Mouse (Mus musculus): ENCODE measurements around the gene Panx1. TPM values are rescaled to one million over a fixed set of nuclear protein-coding genes. Genes with fewer than 3 reads are reported as not detected.

The Panx1 gene
- total RNA-seq, 1 experiment from 2014 or later, result 14.1 TPM

DNA sequence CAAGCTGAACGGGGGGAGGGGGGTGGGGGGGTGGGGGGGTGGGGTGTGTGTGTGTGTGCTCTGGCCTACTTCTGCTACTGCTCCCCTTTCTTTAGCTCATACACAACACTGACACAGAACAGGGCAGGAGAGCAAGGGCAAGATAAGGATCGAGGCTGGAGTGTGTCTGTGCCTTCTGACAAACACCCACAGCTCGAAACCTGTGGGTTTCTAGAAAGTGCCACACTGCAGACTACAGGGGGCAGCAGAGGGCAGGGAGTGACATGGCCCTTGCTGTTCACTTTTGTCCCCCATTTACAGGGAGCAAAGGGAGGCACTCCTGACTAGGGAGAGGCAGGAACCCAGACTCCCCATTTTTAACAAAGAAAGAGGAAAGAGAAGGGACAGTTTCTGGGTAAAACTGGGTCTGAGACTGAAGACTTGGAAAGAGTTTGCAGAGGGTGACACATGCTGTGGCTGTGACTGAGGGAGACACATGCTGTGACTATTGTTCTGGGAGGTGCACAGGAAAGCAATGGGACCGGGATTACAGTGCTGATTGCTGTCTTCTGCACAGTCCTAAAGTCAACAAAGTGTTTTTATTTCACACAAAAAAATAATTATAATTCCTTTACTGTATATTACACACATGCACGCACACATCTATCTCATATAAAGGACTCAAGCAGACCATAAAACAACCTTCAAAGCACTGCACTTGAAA lies 16.1 kb downstream of the Panx1 start:
- peak; percentile 59; the same call in 1 of the 2 replicates for ATAC-seq (ENCODE audit: extremely low read depth, insufficient number of reproducible peaks, low FRiP score, poor library complexity, severe bottlenecking)

DNA sequence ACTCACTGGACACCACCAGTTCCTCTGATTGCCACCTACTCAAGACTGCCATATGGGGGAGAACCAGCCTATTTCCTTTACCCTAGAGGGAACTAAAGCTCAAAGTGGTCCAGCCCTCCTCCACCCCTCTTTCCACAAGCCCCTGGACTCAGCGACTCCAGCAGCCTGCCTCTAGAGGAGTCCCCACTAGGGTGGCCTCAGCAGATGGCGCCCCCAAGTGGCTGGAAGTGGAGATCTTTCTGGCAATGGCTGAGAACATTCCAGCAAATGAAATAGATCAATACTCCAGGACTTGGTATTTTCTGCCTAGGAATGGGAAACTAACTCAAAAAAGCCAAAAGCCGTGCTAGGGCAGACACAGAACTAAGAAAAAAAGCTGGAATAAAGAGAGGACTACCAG lies 17.6 kb downstream of the Panx1 start:
- ATAC-seq (ENCODE audit: extremely low read depth, insufficient number of reproducible peaks, low FRiP score, poor library complexity, severe bottlenecking), result no peak

DNA sequence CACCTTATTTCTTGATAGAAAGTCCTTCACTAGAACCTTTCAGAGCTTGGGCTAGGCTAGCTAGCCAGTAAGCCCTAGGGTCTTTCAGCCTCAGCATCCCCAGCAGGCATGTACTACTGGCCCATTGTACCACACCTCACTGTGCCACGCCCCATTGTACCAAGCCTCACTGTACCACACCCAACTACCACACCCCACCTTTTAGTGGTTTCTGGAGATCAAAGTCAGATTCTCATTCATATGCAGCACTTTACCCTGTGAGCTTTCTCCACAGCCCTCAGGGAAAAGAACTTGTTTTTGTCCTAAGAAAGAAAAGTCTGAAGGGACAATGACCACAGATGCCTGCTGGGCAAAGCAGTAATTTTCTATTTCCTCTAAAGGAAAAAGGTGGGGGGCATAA lies 22.2 kb downstream of the Panx1 start:
- ATAC-seq (ENCODE audit: extremely low read depth, insufficient number of reproducible peaks, low FRiP score, poor library complexity, severe bottlenecking), result no peak

DNA sequence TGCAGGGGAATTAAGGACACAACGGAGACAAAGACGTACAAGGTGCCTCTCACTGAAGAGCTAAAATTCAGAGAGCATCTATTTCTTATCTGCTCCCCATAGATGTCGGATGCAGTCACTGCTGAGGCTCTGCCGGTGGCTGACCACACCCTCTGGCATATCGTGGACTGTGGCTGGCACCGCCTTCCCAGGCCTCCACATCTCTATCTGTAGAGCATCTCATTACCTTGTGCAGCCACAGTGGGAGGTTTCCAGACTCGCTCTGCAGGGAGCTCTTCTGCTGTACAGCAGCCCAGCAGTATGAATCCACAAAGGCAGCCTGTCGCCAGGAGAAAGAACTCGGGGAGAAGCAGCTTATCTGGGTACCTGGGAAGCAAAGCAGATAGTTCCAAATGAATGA lies 24.1 kb downstream of the Panx1 start:
- ATAC-seq (ENCODE audit: extremely low read depth, insufficient number of reproducible peaks, low FRiP score, poor library complexity, severe bottlenecking), result no peak

DNA sequence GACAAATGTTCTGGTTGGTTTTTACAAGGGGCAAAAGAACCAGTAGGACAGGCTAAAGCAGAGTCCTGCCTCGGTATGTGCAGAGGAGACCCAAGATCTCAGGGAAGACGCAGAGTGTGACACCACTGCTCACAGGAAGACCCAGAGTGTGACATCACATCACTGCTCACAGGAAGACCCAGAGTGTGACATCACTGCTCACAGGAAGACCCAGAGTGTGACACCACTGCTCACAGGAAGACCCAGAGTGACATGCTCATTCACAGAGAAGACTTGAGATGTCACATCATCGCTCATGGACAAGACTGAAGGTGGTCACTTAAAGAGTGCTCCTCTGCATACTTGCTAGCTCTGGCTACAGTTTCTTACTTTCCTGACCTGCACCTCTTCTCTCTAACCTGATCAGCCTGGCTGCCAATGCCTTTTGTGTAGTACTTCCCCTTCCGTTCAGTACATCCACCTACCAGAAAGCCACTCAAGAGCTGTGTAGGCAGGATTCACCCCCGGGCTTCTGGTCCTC lies 24.7 kb downstream of the Panx1 start:
- no peak for ATAC-seq (ENCODE audit: extremely low read depth, insufficient number of reproducible peaks, low FRiP score, poor library complexity, severe bottlenecking)

DNA sequence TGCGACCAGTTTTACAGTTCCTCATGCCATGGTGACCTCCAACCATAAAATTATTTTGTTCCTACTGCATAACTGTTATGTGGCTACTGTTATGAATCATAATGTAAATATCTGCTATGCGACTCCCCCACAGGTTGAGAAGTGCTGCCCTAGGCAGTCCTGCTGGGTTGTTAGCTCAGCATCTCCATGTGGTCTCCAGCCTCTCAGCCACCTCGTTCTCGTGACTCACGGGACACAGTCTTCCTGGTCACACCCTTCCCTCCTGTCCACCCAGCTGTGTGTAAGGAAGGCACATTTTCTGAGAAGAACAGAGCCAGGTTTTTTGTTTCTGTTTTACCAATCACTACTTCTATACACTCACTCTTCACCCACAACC lies 26.5 kb downstream of the Panx1 start:
- no peak for ATAC-seq (ENCODE audit: extremely low read depth, insufficient number of reproducible peaks, low FRiP score, poor library complexity, severe bottlenecking)

DNA sequence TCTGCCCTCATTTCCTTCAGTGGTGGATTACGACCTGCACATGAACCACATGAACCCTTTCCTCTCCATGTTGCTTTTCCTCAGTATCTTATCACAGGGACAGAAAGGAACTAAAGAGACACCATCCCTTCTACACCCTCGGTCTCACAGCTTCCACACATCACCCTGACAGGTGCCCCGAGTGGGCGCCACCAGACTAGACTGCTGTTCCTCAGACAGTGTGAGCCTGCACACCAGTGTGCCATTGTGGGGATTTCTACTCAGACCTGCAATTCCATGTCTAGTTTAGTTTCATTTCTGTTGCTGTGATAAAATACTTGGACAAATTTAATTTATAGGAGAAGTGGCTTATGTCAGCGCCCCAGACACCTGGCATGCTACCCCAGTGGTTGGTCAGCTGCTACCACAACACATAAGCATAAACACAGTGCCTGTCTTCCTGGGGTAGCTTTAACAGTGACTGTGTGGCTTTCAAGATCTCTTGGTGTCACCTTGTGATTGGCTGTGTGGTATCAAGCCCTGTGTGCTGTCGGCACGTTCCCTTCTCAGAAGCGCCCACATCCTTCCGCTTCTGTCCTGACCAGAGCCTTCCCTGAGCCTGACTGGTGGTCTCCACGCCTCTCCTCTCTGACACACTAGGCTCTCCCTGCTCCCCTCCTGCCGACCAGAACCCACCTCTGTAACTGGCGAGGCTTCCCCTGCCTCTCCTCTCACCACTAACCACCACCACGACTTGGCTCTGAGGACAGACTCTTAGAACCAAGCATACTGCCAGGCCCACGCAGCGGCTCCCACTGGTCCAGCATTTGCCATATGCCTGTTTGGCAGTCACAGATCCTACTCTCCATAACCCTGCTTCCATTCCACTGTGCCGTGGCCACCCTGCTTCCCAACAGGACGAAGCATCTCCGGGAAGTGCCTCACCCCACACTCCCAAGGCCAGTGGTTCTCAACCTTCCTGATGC lies 27.2 kb downstream of the Panx1 start:
- peak; percentile 73 for ATAC-seq (ENCODE audit: extremely low read depth, insufficient number of reproducible peaks, low FRiP score, poor library complexity, severe bottlenecking)

DNA sequence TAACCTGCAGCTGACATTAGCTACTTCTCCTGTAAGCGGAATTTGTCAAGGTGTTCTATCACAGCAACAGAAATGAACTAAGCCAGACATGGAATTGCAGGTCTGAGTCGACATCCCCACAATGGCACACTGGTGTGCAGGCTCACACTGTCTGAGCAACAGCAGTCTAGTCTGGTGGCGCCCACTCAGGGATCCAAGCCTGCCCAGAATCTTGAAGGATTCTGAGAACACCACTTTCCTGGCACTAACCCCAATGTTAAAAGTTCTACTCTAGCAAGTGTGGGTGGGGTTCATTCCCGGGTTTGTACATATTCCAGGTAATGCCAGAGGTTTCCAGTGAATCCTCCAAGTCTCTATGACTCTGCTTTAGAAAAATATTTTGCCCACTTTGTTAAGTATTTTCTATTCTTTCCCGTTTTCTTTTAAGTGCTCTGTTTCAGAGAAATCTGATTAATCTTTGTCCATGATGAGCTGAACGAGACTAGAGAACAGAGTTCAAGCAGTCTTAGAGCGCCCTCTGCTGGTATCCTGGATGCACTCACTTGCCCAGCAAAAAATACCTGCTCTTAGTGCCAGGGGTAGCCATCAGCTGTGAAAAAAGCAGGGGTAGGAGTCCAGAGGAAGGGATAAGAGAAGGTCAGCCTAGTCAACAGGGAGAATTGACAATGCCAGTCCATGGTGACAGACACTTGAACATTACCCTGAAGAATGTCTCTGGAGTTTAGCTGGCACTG lies 29.9 kb downstream of the Panx1 start:
- ATAC-seq (ENCODE audit: extremely low read depth, insufficient number of reproducible peaks, low FRiP score, poor library complexity, severe bottlenecking), result peak; percentile 65; the same call in 1 of the 2 replicates

DNA sequence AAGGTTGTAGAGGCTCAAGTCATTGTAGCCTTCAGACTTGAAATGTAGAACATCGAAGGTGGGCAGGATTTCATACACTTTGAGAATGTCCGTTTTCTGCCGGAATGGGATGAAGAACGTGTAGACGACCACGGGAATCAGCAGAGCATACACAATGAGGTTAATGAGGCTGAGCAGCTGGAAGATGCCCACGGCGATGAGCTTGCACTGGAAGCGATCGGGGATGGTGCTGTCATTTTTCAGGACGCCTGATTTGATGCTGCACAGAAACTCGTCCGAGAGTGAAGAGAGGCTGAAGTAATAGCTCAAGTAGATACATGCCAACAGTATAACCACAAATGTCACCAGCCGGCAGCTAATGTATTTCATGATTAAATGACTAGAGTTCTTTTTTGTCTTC lies 37.7 kb downstream of the Panx1 start:
- ATAC-seq (ENCODE audit: extremely low read depth, insufficient number of reproducible peaks, low FRiP score, poor library complexity, severe bottlenecking), result no peak

DNA sequence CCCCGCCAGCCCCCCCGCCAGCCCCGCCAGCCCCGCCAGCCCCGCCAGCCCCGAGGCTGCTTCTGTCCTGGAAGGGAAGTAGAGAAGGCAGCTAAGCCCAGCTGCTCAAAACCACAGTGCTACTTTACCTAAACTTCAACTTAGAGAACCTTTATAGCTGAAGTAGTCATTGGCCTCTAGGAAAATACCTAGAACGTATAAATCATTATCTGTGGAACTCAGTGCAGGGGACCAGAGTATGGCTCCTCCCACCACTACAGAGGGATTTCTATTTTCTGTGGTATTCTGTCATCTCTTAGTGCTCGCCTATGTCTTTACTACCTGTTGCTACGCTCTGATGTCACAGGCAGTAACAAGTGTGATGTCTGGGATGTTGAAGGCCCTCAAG lies 41.0 kb downstream of the Panx1 start:
- ATAC-seq (ENCODE audit: extremely low read depth, insufficient number of reproducible peaks, low FRiP score, poor library complexity, severe bottlenecking), result no peak

DNA sequence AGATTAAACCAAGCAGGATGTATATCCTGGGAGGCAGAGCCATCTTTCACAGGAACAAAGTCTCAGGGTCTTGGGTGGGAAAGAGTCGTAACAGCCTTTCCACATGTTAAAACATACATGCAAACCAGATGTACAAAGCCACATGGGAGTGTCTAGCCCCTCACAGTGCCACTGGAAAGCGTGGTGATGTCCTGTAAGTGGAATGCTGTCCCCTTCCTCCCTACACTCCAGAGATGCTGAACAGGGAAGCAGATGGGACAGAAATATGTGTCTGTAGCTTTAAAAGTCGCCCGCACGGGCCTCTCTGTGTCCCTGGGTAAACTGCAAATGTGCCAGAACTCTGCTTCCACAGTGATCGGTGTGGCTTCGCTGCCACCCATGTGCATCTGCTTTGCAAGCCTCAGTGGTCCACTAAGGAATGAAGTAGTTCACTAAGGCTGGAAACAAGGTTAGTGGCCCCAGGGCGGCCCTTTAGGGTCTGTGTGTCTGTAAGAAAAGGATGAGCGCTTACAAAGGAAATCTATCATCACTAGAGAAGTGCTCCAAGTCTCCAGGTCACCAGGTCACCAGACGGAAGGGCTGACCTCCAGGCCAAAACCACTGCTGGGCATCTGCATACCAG lies 41.5 kb downstream of the Panx1 start:
- no peak for ATAC-seq (ENCODE audit: extremely low read depth, insufficient number of reproducible peaks, low FRiP score, poor library complexity, severe bottlenecking)

DNA sequence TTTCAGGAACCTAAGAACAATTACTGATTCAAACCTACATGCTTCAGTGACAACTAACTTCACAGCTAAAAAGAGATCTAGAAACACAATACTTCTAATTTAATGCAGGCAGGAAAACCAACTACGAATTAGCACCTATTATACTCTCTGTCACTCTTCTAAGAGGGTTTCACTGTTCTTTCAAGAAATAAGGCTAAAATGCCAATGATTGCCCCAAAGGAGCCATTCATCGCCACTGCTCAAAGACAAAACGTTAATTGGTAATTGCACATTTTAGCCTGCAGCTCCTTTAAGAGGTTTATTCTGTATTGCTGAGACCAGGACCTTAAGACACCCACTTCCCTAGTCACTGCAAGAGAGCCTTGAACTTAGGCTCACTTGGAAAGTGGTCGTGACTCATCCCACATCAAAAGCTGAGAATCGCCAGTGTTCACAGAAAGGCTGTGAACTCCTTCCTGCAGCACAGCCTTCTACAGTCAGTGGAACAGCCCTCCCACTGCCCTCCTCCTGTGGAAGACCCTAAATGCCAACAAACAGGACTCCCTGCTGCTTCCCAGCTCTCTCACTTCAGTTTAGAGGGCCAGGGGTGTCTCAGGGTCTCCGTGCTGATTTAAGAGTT lies 42.2 kb downstream of the Panx1 start:
- ATAC-seq (ENCODE audit: extremely low read depth, insufficient number of reproducible peaks, low FRiP score, poor library complexity, severe bottlenecking), result no peak

DNA sequence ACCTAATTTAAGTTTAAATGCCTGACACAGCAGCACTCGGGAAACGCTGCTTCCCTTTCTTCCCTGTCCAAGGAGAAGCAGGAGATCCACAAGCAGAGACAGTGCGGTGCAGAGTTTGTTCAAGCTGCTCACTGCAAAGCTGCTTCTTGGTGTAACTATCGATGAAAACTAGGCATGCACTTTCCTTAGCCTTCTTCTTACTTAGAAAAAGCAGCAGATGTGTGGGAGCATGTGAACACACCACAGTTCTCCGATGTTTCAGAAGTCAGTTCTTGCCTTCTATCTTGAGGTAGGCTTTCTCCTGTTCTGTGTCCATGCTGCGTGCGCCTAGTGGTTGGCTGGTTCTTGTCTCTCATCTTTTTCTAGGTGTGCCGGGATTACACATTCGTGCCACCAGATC lies 46.5 kb downstream of the Panx1 start:
- ATAC-seq (ENCODE audit: extremely low read depth, insufficient number of reproducible peaks, low FRiP score, poor library complexity, severe bottlenecking), result no peak

DNA sequence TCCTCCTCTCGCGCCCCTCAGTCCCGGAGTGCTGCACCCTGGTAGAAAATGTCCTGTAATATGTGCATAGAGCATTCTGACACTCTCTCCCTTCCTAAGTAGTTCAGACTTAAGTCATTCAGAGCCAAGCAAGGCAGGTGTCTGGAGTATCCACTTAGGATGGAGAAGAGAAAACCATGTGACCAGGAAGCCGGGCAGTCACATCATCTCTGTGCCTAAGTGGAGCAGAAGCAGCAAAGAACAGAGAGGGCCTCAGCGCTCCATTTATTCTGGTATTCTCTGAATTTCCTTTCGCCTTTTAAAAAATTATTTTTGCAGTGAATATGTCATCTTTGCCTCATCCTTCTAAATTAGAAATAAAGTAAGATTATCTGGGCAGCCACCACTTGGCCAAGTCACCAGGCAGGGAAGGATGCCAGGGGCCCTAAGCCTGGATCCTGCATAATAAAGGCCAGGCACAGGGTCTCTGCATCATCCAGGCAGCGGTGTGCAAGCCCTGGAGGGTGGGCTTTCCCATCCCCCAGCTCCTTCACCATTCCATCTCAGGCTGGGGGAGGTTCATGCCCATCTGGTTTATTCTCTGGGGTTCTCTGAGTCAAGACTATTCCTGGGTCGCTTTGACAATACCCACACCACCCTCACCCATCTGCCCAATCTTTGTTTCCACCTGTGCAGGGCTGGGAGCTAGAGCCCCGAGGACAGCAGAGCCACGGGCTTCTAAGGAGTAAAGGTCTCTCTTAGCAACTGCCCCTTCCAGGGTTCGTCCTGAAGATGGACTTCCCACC lies 47.8 kb downstream of the Panx1 start:
- no peak for ATAC-seq (ENCODE audit: extremely low read depth, insufficient number of reproducible peaks, low FRiP score, poor library complexity, severe bottlenecking)

DNA sequence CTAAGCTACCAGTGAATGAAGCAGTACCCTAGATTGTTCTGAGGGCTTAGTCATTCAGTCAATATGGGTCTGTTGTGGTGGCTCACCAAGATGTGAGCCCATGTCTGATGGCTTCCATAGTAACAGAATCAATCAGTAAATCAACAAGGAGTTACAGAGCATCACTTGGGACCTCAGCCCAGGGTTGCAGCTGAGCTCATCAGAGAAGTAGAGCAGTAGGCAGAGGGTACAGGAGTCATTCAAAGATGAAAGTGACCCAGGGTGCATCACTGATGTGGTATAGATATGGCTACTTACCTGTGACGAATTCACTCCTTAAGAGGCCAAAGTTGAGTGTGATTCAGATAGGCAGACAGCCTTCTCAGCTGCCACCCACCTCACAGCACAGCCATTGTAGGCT lies 49.8 kb downstream of the Panx1 start:
- no peak for ATAC-seq (ENCODE audit: extremely low read depth, insufficient number of reproducible peaks, low FRiP score, poor library complexity, severe bottlenecking)

DNA sequence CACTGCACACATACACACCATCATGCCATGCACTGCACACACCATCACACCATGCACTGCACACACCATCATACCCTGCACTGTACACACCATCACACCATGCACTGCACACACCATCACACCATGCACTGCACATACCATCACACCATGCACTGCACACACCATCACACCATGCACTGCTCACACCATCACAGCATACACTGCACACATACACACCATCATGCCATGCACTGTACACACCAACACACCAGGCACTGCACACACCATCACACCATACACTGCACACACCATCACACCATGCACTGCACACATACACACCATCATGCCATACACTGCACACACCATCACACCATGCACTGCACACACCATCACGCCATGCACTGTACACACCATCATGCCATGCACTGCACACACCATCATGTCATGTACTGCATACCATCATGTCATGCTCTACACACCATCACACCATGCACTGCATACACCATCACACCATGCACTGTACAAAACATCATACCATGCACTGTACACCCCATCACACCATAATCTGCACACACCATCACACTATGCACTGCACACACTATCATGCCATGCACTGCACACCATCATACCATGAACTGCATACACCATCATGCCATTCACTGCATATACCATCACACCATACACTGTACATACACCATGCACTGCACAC lies 56.5 kb downstream of the Panx1 start:
- ATAC-seq (ENCODE audit: extremely low read depth, insufficient number of reproducible peaks, low FRiP score, poor library complexity, severe bottlenecking), result no peak

DNA sequence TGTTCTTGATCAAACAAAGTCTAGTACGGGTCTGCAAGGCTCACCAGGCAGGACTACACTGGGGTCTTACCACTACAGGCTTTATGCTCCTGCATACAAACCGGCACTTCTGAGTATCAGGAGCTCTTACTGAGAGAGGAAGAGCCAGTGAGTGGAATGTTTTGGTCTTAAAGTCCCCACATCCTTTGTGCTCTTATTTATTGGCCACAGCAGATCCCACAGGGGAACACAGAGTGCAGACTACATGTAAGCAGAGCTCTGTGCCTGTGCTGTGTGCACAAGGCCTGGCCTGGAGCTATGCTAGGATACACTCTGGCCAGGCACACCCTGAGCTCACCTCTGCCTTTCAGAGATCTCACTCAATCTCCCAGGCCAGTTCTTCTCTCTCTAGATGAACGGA lies 62.1 kb downstream of the Panx1 start:
- no peak for ATAC-seq (ENCODE audit: extremely low read depth, insufficient number of reproducible peaks, low FRiP score, poor library complexity, severe bottlenecking)
